Mouse (Mus musculus) cerebellum, adult 2 months (tissue): ENCODE measurements around the gene Sp2. TPM values are rescaled to one million over a fixed set of nuclear protein-coding genes. Genes with fewer than 3 reads are reported as not detected.

ENCODE experiments used
- DNase-seq, 2 experiments: peaks; one replicate each; pipeline ENCODE4 v3.0.0; 2021
- H3K27ac ChIP-seq: fragments of 200-500 bp; 2 replicates; pipeline ENCODE4 v1.5.1; 2012; ENCODE audit warnings: low read length, control low read depth, inconsistent platforms; ENCODE audit not compliant: insufficient read depth
- H3K27me3 ChIP-seq: fragments of 200-500 bp; 2 replicates; pipeline ENCODE4 v1.6.1; 2012; ENCODE audit warnings: inconsistent platforms, mild to moderate bottlenecking, low read length, moderate library complexity; ENCODE audit not compliant: control insufficient read depth, insufficient read depth
- H3K4me1 ChIP-seq: fragments of 200-500 bp; 2 replicates; pipeline ENCODE4 v1.6.1; 2011; ENCODE audit warnings: low read length; ENCODE audit not compliant: control insufficient read depth, insufficient read depth
- H3K4me3 ChIP-seq: fragments of 200-500 bp; replicated peaks from 2 replicates; pipeline ENCODE3; 2011; ENCODE audit warnings: mild to moderate bottlenecking, low read depth, low read length, control low read depth; ENCODE audit not compliant: insufficient read depth
- CTCF ChIP-seq: fragments of 200-500 bp; IDR thresholded peaks from 2 replicates; pipeline ENCODE4 v1.5.1; 2011; ENCODE audit warnings: low read depth, mild to moderate bottlenecking, control low read depth, low read length, moderate library complexity, borderline replicate concordance; ENCODE audit not compliant: insufficient read depth
- POLR2A ChIP-seq: fragments of 200-500 bp; IDR thresholded peaks from 2 replicates; pipeline ENCODE4 v1.6.1; 2011; ENCODE audit warnings: low read length, control low read depth, borderline replicate concordance; ENCODE audit not compliant: insufficient read depth
- WGBS: fragments of 180-500 bp; shearing (Covaris S2); methylation state at CpG from one replicate; pipeline ENCODE4 v1.1.7; 2018; 5-methylcytosine and 5-hydroxymethylcytosine counted together
- polyA plus RNA-seq: library from polyadenylated mRNA; depleted of rRNA; stranded (reverse); fragments of >200 nt; gene quantifications from 2 replicates; pipeline ENCODE4 v1.2.3, GENCODE M21; 2012

Sp2 gene
- polyA plus RNA-seq, 1 experiment: 15.4 TPM

- 17% methylated on average over 13 of the region's 13 CpGs for WGBS
- DNase-seq: no peak
- no peaks in the 10 kb centered on the region for H3K27me3 ChIP-seq
- TF ChIP-seq CTCF (no peak), POLR2A (no peak)
- no peaks in the 10 kb centered on the region for H3K4me1 ChIP-seq
- no peak overlapping the region for H3K4me3 ChIP-seq
- no peak overlapping the region for H3K27ac ChIP-seq
These were observed 53.5 kb downstream of the Sp2 start for GRCm38 (mm10) chr11:96929096-96929765.

DNA sequence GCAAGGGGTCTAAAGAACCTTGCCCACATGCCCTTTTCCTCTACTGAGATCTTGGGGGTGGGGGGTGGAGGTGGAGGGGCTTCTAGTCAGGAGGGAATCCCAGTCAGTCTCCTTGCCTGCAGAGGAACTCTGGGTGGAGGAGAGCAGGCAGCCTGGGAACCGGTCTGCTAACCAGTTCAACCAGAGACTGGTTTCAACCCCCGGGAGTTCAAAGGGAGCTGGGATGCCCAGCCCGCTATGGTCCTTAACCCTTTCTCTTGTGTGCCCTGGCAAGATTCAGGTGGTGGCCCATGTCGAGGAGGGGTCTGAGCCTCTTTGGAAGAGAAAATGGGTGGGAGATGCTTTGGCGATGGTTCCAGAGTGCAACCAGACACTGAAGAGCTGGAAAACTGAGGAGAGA, 54.1 kb downstream of the Sp2 start:
- no peak for TF ChIP-seq CTCF
- no peak for TF ChIP-seq POLR2A
- 5% methylated on average over 5 of the region's 5 CpGs for WGBS

GRCm38 (mm10) chr11:96928088-96928487, 54.7 kb downstream of the Sp2 start, which contains the start of gene Prr15l:
Gene Prr15l, plus strand, starts transcription at chr11:96928104.
- H3K4me3 ChIP-seq: no peak within 1 kb of the TSS
- 74% methylated on average over 2 of the region's 2 CpGs for WGBS
- no peak for TF ChIP-seq POLR2A
- no peak for TF ChIP-seq CTCF
- no peak for DNase-seq
- H3K27me3 ChIP-seq: no peaks in the 10 kb centered on the region
- H3K4me1 ChIP-seq: no peaks in the 10 kb centered on the region
- H3K27ac ChIP-seq: no peak within 1 kb of the TSS

More for the DNA sequence above, 54.1 kb downstream of the Sp2 start:
- no peaks in the 10 kb centered on the region for H3K4me1 ChIP-seq
- no peaks in the 10 kb centered on the region for H3K27me3 ChIP-seq
- no peak overlapping the region for H3K4me3 ChIP-seq
- H3K27ac ChIP-seq: no peak overlapping the region
- no peak for DNase-seq

GRCm38 (mm10) chr11:96926587-96926986, 56.2 kb downstream of the Sp2 start:
- no peak overlapping the region for H3K27ac ChIP-seq
- no peak for DNase-seq
- no peaks in the 10 kb centered on the region for H3K4me1 ChIP-seq
- no peak overlapping the region for H3K4me3 ChIP-seq
- TF ChIP-seq POLR2A (no peak), CTCF (no peak)
- no peaks in the 10 kb centered on the region for H3K27me3 ChIP-seq
- 84% methylated on average over 5 of the region's 5 CpGs for WGBS

- 88% methylated on average over 12 of the region's 12 CpGs for WGBS
- Histone ChIP-seq H3K27ac (no peak overlapping the region), H3K4me3 (no peak overlapping the region), H3K27me3 (no peaks in the 10 kb centered on the region), H3K4me1 (no peaks in the 10 kb centered on the region)
- TF ChIP-seq POLR2A (no peak), CTCF (no peak)
- DNase-seq: no peak
These were observed 57.1 kb downstream of the Sp2 start for GRCm38 (mm10) chr11:96925469-96926148.

DNA sequence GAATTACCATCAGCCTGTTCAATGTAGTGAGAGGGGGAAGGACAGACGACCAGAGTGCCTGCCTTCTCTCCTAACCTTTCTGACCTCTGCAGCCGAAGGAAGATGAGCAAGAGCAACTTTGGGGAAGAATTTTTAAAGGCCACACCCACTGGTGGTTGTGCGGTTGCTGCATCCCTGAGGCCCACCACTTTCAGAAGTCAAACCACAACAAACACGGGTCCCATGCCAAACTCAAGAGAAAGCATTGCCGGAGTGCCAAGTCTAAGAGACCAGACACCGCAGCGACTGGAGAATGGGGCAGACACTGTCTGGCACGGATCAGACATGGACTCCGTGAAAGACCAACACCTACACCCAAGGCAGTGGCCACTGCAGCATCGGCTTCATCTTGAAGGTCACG, 57.9 kb downstream of the Sp2 start:
- DNase-seq: no peak
- 61% methylated on average over 11 of the region's 11 CpGs for WGBS
- no peak overlapping the region for H3K4me3 ChIP-seq
- no peak overlapping the region for H3K27ac ChIP-seq
- H3K4me1 ChIP-seq: no peaks in the 10 kb centered on the region
- TF ChIP-seq POLR2A: no peak
- H3K27me3 ChIP-seq: no peaks in the 10 kb centered on the region

GRCm38 (mm10) chr11:96919003-96919402, 63.8 kb downstream of the Sp2 start:
- Histone ChIP-seq H3K4me1 (no peaks in the 10 kb centered on the region), H3K27ac (no peak overlapping the region), H3K4me3 (no peak overlapping the region), H3K27me3 (no peaks in the 10 kb centered on the region)
- no peak for DNase-seq
- 51% methylated on average over 6 of the region's 6 CpGs for WGBS
- TF ChIP-seq POLR2A: no peak
- TF ChIP-seq CTCF: no peak

DNA sequence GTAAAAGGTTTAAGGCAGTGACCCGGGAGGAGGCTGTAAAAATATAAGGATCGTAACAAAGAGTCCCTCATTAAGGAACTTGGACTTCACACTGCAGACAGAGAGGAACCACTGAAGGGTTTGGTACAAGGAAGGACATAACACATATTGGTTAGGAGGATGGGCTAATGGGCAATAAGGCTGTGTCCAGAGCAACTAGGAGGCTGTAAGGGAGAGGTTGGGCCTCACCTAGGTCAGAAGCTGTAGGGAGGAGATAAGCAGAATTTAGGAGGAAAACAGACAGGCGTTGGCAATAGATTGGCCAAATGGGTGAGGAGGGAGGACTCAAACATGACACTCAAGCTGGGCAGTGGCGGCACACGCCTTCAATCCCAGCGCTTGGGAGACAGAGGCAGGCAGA, 65.3 kb downstream of the Sp2 start:
- TF ChIP-seq CTCF: no peak
- no peak for TF ChIP-seq POLR2A
- Histone ChIP-seq H3K27me3 (no peaks in the 10 kb centered on the region), H3K4me1 (no peaks in the 10 kb centered on the region), H3K27ac (no peak overlapping the region), H3K4me3 (no peak overlapping the region)
- DNase-seq: no peak
- WGBS: 92% methylated on average over 6 of the region's 6 CpGs
